Mouse (Mus musculus): ENCODE results near the gene Rere.

Rere gene

DNA sequence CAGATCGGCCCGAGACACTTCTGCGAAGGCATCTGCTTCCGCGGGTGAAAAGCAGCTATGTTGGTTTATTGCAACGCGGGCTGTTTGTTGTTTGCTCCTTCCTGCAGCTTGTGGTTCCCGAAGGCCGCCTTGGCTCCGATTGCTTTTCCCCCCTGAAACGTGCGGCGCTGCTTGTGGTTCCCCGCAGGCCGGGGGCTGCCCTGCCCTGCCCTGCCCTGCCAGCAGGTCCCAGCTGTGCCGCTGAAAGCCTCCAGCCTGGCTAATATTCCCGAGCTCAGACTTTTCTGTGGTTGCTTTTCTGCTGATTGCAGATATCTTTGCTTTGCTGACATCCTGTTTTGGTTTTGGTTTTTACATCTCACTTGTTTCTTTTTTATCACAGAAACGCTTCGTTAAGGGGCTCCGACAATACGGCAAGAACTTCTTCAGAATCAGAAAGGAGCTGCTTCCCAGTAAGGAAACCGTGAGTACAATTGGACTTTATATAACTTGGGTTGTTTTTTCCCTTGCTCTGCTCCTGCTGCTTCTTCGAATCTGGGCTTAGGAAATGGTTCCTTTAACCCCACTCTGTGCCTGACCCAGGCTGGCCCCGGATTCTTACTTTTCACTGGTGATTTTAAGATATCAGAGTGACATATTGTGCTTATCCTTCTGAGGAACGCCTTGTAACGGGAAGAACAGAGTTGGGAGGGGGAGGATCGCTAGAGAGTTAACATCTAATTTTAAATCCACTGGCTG lies 288.6 kb downstream of the Rere start:
- DNase-seq (ENCODE audit: low read depth in 1 of 2, low spot score in 2 of 2): no peak

DNA sequence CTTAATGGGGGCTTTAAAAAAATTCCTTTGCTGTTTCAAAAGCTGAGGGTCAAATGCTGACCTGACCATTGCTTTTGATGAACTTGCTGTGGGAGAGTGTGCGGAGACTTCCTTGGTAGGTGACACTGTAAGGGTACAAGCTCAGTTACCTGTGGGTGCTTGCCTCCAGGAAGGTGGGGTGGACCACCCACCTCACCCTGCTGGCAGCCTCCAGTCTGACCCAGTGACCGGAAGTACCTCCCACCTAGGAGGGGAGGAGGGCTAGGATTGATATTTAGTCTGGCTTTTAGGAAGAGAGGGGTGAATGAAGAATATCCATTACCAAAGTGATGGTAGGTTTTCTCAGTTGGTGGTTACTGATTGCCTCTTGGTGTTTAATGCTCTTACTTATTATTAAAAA lies 289.3 kb downstream of the Rere start:
- DNase-seq (ENCODE audit: low read depth in 1 of 2, low spot score in 2 of 2): no peak

- DNase-seq (ENCODE audit: low read depth in 1 of 2, low spot score in 2 of 2): no peak
These were observed 290.8 kb downstream of the Rere start for GRCm38 (mm10) chr4:150572104-150572691.

DNA sequence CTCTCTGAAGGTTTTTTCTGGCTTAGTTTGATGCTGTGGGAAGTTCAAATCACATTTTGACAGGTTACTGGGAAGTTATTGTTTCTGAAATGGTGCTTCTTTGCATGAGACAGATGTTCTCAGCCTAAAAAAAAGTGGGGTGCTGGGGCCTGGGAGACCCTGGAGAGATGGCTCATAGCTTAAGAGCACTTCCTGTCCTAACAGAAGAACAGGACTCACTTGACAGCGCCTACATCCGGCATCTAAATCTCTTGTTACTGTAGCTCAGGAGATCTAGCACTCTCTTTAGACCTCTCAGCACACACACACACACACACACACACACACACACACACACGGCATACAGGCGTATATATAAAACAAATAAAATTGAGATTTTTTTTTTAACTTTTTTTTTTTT lies 291.5 kb downstream of the Rere start:
- DNase-seq (ENCODE audit: low read depth in 1 of 2, low spot score in 2 of 2): no peak

DNA sequence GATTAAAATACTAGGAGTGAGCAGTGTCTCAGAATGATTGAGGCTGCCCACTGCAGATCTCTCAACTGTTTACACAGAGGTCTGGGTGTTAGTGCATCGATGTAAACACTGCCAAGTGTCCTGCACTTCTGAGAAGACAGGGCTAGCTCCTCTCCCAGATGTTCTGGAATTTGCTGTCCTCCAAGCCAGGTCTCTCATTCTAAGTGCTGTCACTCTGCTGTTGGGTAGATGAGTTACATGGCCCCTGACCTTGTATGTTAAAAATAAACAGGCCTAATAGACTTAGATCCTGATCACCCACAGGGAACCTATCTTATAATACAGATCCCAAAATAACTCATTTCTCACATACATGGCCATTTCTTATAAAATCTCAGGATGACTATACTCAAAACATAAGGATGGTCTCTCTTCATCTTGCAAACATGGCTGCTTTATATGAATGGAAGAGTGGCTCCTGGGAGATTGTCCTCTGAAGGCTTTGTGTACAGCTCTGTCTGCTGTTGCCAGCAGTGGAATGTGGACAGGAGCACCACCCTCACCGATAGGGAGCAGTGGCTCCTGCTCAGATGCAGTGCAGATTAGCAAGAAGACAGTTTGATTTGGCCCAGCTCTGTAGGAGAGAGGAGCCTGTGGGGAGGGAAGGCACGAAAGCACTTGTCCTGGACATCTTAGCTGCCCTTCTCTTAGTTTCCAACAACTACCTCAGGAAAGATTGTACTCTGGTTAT lies 294.1 kb downstream of the Rere start:
- DNase-seq (ENCODE audit: low read depth in 1 of 2, low spot score in 2 of 2): no peak

GRCm38 (mm10) chr4:150576339-150576738 lies 294.9 kb downstream of the Rere start:
- DNase-seq (ENCODE audit: low read depth in 1 of 2, low spot score in 2 of 2): no peak

DNA sequence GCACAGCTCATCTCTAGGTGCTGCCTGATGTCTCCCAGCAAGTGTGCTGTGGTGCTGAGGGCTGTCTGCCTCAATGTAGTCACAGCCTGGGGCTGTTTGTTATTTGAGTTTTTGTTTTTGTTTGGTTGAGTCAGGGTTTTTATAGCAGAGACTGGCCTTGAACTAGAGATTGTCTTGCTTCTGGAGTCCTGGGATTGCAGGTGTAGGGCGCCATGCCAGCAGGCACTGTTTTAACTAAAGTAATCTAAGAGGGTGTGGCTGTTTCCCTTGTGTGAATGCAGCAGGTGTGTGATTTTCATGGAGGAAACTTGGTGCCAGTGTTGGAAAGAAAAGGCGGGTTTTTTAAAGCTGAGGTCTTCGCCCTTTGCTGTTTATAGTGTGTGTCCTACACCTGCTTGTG lies 296.6 kb downstream of the Rere start:
- no peak for DNase-seq (ENCODE audit: low read depth in 1 of 2, low spot score in 2 of 2)

GRCm38 (mm10) chr4:150581931-150582723 lies 300.7 kb downstream of the Rere start:
- DNase-seq (ENCODE audit: low read depth in 1 of 2, low spot score in 2 of 2): no peak

GRCm38 (mm10) chr4:150582966-150583776 lies 301.7 kb downstream of the Rere start:
- DNase-seq (ENCODE audit: low read depth in 1 of 2, low spot score in 2 of 2): peak; percentile 50 to 58

DNA sequence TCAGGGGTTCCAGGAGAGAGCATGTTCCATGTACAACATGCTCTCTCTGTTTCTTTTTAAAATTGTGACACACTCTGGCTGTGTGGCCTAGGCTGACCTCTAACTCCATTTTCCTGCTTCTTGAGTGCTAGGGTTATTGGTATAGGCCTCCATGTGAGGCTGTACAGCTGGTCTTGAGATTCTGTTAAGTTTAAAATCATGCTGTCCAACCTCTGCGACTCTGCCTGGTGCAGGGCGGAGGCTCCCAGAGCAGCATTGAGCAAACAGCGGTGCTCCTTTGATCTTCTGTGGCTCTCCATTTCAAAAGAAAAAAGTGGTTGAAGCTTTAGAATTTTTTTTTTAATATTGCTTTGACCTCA lies 302.3 kb downstream of the Rere start:
- DNase-seq (ENCODE audit: low read depth in 1 of 2, low spot score in 2 of 2): no peak

GRCm38 (mm10) chr4:150585800-150586199 lies 304.4 kb downstream of the Rere start:
- DNase-seq (ENCODE audit: low read depth in 1 of 2, low spot score in 2 of 2): no peak

- DNase-seq (ENCODE audit: low read depth in 1 of 2, low spot score in 2 of 2): no peak
These were observed 304.8 kb downstream of the Rere start for GRCm38 (mm10) chr4:150586275-150586674.

DNA sequence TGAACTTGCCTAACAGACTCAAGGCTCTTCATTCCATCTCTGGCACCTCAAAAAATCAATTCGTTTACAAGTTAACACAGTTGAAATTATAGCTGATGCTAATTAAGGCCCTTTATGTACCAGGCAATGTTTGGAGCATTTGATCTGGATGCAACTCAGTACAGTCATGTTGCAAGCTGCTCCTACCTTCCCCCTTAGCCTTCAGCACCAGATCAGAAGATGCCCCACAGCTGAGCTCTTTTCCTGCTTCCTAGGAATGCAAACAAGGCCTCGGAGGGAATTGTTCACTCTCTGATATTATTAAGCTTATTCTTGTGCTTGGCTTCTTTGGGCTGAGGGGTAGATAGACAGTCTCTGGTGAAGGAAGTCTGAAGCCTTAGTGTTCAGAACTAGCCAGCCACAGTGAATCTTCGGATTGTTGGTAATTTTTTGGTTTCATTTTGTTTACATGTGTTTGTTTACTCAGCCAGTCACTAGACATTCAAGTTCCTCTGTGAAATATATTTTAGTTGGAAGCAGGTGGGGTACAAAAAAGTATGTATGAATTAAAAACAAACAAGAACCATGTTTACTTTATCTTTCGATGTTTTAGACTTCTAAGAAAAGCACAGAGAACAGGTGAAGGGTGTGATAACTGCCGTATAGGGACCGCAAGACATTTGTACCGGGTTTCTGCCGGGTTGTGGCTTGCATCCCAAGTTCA lies 306.3 kb downstream of the Rere start:
- DNase-seq (ENCODE audit: low read depth in 1 of 2, low spot score in 2 of 2): no peak

- DNase-seq (ENCODE audit: low read depth in 1 of 2, low spot score in 2 of 2): no peak
These were observed 306.8 kb downstream of the Rere start for GRCm38 (mm10) chr4:150588300-150588621.

DNA sequence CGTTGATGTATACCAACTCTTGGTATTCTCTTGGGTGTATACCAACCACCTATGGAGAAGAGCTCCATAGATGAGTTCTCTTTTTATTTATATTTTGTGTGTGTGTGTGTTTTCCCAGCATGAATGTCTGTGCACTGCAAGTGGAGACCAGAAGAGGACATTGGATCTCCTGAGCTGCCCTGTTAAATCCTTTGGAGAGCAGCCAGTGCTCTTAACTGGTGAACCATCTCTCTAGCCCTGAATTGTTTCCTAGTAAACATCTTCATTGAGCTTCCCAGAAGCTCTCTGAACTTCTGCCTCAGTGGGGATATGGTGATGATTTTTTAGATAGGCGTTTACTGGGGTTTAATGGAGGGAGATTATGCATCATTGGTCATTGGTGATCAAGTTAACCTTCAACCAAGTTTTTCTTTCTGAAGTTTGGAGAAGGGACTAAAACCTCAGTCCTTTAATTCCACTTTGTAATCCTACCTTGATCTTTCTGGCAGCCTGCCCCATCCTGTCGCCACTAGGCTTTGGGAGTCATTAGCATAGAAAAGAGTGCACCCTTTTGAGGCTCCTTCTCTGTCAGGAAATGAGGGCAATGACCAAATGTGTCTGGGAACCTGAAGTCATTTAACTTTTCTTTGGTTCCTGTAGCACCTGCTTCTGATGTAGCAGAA lies 309.3 kb downstream of the Rere start:
- no peak for DNase-seq (ENCODE audit: low read depth in 1 of 2, low spot score in 2 of 2)

DNA sequence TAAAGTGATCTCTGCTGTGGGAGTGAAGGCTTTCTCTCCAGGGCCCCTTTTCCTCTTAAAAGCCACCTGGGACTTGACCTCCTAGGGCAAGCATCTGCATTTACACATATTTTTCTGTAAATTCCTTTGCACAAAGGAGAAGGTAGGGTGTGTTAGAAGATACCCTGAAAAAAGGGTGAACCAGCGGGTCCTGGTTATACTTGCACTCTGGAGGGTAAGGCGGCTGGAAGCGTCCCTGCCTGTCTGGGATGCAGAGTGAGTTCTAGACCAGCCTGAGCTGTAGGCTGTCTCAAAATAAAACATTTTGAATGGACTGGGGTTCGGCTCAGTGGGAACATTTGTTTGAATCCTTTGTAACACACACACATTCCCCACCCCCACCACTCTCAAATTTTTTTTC lies 310.2 kb downstream of the Rere start:
- no peak for DNase-seq (ENCODE audit: low read depth in 1 of 2, low spot score in 2 of 2)

GRCm38 (mm10) chr4:150592087-150592486 lies 310.6 kb downstream of the Rere start:
- no peak for DNase-seq (ENCODE audit: low read depth in 1 of 2, low spot score in 2 of 2)

DNA sequence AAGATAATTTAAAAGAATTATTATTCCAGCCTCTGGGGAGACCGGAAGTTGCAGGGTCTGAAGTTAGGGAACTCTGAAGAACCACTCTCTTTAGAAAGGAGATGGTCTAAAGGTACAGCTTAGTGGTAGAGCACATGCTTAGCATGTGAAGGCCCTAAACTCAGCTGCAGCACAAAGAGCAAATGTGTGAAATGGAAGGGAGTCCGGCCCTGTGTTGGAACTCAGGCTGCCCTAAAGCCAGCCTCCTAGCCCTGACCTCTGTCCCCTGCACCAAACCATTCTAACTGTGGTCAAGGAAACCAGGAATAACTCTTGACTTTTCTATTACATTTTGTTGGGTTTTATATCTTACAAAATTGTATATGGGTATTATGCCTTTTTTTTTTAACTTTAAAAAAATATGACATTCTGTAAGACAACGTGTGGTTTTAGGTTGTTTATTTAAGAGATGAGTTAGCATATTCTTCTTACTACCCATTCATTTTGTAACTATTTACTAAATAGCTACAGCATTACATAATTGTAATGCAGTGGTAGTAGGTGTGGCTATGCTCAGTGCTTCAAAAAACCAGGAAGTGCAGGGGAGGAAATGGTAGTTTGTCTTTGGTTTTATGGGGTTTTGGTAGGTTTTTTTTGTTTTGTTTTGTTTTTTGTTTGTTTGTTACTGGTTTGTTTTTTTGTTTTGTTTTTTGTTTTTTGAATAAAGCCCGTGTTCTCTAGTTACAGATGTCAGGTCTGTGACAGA lies 312.2 kb downstream of the Rere start:
- DNase-seq (ENCODE audit: low read depth in 1 of 2, low spot score in 2 of 2): no peak

GRCm38 (mm10) chr4:150594298-150594829 lies 312.9 kb downstream of the Rere start:
- no peak for DNase-seq (ENCODE audit: low read depth in 1 of 2, low spot score in 2 of 2)
